Mouse (Mus musculus) lung, embryonic 15.5 days (tissue): ENCODE measurements around the gene Bves. TPM values are rescaled to one million over a fixed set of nuclear protein-coding genes. Genes with fewer than 3 reads are reported as not detected.

ENCODE experiments used
- ATAC-seq: fragments of 200-750 bp; cut with Nextera tagmentation; 2 replicates; pipeline ENCODE4 v1.8.0; 2017; ENCODE audit warnings: moderate number of reproducible peaks, borderline replicate concordance; ENCODE audit not compliant: low FRiP score, low TSS enrichment; ENCODE audit errors: extremely low read depth
- H3K27ac ChIP-seq: fragments of 300-500 bp; sonication (generic); 2 replicates; pipeline ENCODE4 v1.5.1; 2015; ENCODE audit warnings: moderate library complexity, mild to moderate bottlenecking, inconsistent platforms
- H3K27me3 ChIP-seq: fragments of 300-500 bp; sonication (generic); 2 replicates; pipeline ENCODE4 v1.6.1; 2015; ENCODE audit warnings: inconsistent platforms
- H3K36me3 ChIP-seq: fragments of 300-500 bp; sonication (generic); 2 replicates; pipeline ENCODE4 v1.6.1; 2015; ENCODE audit warnings: inconsistent platforms
- H3K4me1 ChIP-seq: fragments of 300-500 bp; sonication (generic); 2 replicates; pipeline ENCODE4 v1.6.1; 2015; ENCODE audit warnings: inconsistent platforms
- H3K4me2 ChIP-seq: fragments of 300-500 bp; sonication (generic); 2 replicates; pipeline ENCODE4 v1.6.1; 2015; ENCODE audit warnings: inconsistent platforms, mild to moderate bottlenecking, moderate library complexity
- H3K4me3 ChIP-seq: fragments of 300-500 bp; sonication (generic); 2 replicates; pipeline ENCODE4 v1.5.1; 2015; ENCODE audit warnings: mild to moderate bottlenecking, inconsistent platforms
- H3K9ac ChIP-seq: fragments of 300-500 bp; sonication (generic); 2 replicates; pipeline ENCODE4 v1.6.1; 2015; ENCODE audit warnings: inconsistent platforms
- H3K9me3 ChIP-seq: fragments of 300-500 bp; sonication (generic); 2 replicates; pipeline ENCODE4 v1.6.1; 2016; ENCODE audit warnings: inconsistent platforms
- WGBS: fragments of 180-500 bp; shearing (Covaris S2); methylation state at CpG from one replicate; pipeline ENCODE4 v1.1.7; 2015; 5-methylcytosine and 5-hydroxymethylcytosine counted together
- polyA plus RNA-seq: library from polyadenylated mRNA; unstranded; fragments of >200 nt; fragmentation: Nextera tagmentation; extraction: Ambion mirVana; gene quantifications from 2 replicates; pipeline ENCODE4 v1.2.1, GENCODE M21; 2015

Bves gene
- polyA plus RNA-seq, 1 experiment from 2014 or later = 2.7 TPM

DNA sequence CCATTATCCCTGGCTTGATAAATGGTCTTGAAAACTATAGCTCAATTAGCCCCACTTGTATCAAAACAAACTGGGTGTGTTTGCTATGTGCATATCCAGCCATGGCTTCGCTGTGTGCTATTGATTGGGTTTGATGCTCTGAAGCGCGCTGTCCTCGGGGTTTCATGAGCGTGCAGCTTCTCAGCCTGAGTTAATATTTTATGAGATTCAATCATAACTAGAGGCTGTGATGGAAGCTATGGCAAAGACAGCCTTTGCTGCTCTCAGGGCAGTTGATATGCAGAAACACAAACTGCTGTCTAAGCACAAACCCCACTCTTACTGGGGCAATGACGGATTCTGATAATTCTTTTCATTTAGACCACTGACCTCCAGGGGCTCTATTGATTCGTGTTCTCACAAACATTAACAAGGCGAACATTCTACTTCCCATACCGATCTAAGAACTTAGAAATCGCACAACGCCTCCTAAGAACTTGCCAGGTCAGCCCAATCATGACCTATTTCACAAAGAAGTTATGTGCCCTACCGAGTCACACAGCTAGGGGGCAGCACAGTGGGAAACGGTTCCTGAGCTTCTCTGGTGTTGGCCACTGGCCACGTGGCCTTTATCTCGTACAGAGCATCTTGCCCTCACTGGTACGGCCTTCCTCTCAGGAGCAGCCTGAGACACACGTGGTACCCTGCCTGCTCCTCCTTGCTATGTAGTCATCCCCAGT, 31.6 kb downstream of the Bves start:
- Histone ChIP-seq H3K36me3 (no peaks in the 10 kb centered on the region), H3K4me3 (no peak overlapping the region), H3K4me2 (no peak overlapping the region), H3K4me1 (no peaks in the 10 kb centered on the region), H3K27ac (no peak overlapping the region), H3K27me3 (no peaks in the 10 kb centered on the region), H3K9me3 (no peaks in the 10 kb centered on the region), H3K9ac (no peak overlapping the region)
- WGBS = 84% methylated on average over 17 of the region's 17 CpGs
- ATAC-seq = no peak; the same call in 1 of the 2 replicates

DNA sequence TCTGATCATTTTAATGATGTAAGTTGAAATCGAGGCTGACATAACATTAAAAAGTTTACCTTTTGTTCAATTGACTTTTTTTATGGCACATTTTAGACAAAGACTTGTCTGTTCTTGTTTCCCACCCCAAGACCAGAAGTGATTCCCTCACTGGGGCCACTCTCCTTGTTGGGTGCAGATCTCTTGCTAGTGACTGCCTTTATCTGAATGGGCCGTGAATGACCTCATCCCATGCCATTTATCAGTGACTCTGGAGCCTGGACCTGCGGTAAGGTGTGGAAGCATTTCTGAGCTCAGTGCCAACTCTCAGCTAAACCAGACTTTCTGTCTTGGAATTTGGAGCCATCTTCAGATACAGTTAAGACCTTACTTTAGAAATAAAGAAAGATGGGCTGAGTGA, 34.1 kb downstream of the Bves start:
- H3K9me3 ChIP-seq = no peaks in the 10 kb centered on the region
- H3K9ac ChIP-seq = no peak overlapping the region
- no peak overlapping the region for H3K27ac ChIP-seq
- H3K4me1 ChIP-seq = no peaks in the 10 kb centered on the region
- no peaks in the 10 kb centered on the region for H3K36me3 ChIP-seq
- no peak overlapping the region for H3K4me2 ChIP-seq
- no peak for ATAC-seq
- WGBS = 44% methylated on average over 3 of the region's 3 CpGs
- no peak overlapping the region for H3K4me3 ChIP-seq
- no peaks in the 10 kb centered on the region for H3K27me3 ChIP-seq

DNA sequence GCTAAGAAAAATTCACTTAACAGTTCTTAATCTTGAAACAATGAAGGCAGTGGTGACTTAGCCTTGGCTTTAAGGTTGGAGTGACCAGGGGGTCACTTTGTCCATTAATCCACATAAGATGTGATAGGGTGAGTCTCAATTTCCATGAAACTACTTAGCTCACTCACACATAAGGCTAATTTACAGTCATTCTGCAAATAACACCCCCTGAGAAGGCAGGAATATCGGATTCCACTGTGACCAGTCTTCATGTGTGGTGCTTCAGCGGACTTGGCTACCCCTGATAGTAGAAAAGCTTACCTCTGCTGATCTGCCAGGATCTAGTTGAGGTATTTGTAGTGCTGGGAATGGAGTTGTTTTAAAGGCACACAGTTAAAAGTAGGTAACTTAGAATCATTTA, 35.0 kb downstream of the Bves start:
- WGBS = 75% methylated on average over 2 of the region's 2 CpGs
- no peak for ATAC-seq
- Histone ChIP-seq H3K4me2 (no peak overlapping the region), H3K4me1 (no peaks in the 10 kb centered on the region), H3K36me3 (no peaks in the 10 kb centered on the region), H3K4me3 (no peak overlapping the region), H3K9me3 (no peaks in the 10 kb centered on the region), H3K27ac (no peak overlapping the region), H3K27me3 (no peaks in the 10 kb centered on the region), H3K9ac (no peak overlapping the region)

DNA sequence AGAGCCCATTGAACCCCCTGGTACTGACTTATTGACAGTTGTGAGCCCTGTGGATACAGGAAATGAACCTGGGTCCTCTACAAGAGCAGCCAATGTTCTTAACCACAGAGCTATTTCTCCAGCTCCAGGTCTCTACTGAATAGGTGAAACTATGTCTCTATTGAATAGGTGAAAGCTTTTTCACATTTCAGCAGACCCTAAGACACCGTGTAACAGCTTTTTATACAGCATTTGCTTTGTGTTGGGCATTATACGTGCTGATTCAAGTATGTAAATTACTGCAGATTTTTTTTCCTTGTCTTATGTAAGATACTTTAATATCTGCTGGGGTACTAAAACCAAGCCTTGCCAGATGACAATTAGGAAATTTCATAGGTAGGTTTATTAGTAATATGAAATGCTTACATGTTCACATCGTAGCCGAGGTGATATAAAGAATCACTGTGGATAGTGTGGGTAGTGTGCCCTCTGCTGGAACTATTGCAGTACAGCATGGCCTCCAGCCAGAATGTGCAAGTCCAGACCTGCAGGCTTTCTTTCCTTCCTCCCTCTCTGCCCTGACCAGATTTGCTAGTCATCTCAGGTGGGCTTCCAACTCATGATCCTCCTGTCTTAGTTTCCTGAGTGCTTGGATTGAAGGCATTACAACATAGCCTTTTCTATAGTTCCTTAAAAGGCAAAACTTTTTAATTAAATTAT, 37.6 kb downstream of the Bves start:
- no peaks in the 10 kb centered on the region for H3K36me3 ChIP-seq
- H3K27ac ChIP-seq = no peak overlapping the region
- H3K9me3 ChIP-seq = no peaks in the 10 kb centered on the region
- no peak overlapping the region for H3K9ac ChIP-seq
- H3K27me3 ChIP-seq = no peaks in the 10 kb centered on the region
- 40% methylated on average over 4 of the region's 4 CpGs for WGBS
- H3K4me1 ChIP-seq = no peaks in the 10 kb centered on the region
- ATAC-seq = no peak
- no peak overlapping the region for H3K4me2 ChIP-seq
- H3K4me3 ChIP-seq = no peak overlapping the region

DNA sequence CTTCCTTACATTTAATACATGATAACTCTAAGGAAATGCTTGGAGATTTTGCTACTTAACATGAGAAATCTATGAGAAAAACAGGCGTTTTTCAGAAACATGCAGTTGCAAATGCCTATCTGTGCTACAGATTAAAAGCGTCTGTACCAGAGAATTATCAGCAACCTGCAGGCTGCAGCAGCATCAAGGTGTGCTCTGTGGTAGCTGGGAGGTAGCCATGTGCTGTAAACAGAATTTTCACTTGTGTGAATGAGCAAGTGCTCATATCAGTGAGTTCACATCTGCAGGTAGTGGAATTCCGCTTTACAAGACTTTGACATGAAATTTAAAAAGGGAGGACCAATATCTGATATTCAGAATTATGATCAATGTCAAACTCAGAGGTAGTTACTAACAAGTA, 42.7 kb downstream of the Bves start:
- Histone ChIP-seq H3K27ac (no peak overlapping the region), H3K9ac (no peak overlapping the region), H3K4me1 (no peaks in the 10 kb centered on the region), H3K4me2 (no peak overlapping the region), H3K4me3 (no peak overlapping the region), H3K36me3 (no peaks in the 10 kb centered on the region), H3K9me3 (no peaks in the 10 kb centered on the region), H3K27me3 (no peaks in the 10 kb centered on the region)
- ATAC-seq = no peak
- 70% methylated on average over 3 of the region's 3 CpGs for WGBS

DNA sequence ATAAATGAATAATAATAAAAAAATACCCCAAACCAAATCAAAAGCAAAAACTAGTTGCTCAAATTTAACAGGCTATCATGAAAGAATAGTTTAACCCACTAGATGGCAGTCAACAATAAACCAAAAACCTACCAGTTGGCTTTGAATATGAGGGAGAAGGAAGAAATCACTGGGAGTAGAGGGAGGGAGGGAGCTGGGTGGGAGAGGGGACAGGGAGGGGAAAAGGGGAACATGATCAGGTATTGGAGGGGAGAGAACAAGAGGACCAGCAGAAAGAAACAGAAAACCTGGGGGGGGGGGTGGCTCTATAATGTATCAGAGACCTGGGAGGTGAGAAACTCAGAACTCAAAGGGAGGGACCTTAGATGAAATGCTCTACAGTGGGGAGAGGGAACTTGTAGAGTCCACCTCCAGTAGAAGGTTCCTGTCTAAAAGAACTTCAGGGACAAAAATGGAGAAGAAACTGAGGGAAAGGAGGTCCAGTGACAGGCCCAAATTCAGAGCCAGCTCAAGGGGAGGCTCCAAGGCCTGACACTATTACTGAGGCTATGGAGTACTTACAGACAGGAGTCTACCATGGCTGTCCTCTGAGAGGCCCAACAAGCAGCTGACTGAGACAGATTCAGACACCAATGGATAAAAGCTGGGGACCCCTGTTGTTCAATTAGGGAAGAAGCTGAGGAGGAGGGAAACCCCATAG, 46.5 kb downstream of the Bves start:
- ATAC-seq = no peak

DNA sequence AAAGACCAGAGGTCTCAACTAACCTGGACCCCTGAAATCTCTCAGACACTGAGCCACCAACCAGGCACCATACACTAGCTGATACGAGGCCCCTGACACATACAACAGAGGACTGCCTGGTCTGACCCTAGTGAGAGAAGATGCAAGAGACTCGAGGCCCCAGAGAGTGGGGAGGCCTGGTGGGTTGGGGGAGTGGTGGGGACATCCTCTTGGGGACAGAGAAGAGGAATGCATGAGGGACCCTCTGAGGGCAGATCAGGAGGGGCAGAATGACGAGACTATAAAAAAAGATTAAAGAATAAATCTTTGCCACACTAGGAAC, 47.0 kb downstream of the Bves start:
- no peaks in the 10 kb centered on the region for H3K9me3 ChIP-seq
- H3K4me3 ChIP-seq = no peak overlapping the region
- H3K27ac ChIP-seq = no peak overlapping the region
- H3K9ac ChIP-seq = no peak overlapping the region
- WGBS = 48% methylated on average over 3 of the region's 3 CpGs
- H3K4me1 ChIP-seq = no peaks in the 10 kb centered on the region
- H3K27me3 ChIP-seq = no peaks in the 10 kb centered on the region
- no peak for ATAC-seq
- no peaks in the 10 kb centered on the region for H3K36me3 ChIP-seq
- no peak overlapping the region for H3K4me2 ChIP-seq

More for the DNA sequence above, 46.5 kb downstream of the Bves start:
- Histone ChIP-seq H3K9me3 (no peaks in the 10 kb centered on the region), H3K27ac (no peak overlapping the region), H3K4me1 (no peaks in the 10 kb centered on the region), H3K4me3 (no peak overlapping the region), H3K36me3 (no peaks in the 10 kb centered on the region), H3K27me3 (no peaks in the 10 kb centered on the region), H3K9ac (no peak overlapping the region), H3K4me2 (no peak overlapping the region)

DNA sequence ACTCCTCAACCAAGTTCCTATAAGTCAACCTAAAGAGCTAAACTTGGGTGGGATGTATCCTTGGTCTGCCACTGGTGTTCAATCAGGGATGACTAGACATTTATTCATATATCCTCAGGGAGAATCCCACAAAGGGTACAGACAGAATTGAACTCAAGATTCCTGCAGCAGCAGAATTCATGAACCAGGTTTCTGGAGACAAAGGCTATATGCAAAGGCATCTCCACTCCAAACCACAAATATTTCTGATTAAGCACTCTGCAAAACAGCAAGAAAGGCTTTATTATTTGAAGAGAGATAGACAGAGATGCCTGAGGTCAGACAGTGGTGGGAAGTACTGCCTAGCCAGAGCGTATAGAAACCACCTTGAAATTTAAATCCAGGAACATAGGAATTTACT, 62.6 kb downstream of the Bves start:
- 67% methylated on average over 1 of the region's 1 CpGs for WGBS
- Histone ChIP-seq H3K4me2 (no peak overlapping the region), H3K27me3 (no peaks in the 10 kb centered on the region), H3K27ac (no peak overlapping the region), H3K9me3 (no peaks in the 10 kb centered on the region), H3K4me1 (no peaks in the 10 kb centered on the region), H3K9ac (no peak overlapping the region), H3K4me3 (no peak overlapping the region), H3K36me3 (no peaks in the 10 kb centered on the region)
- no peak for ATAC-seq

DNA sequence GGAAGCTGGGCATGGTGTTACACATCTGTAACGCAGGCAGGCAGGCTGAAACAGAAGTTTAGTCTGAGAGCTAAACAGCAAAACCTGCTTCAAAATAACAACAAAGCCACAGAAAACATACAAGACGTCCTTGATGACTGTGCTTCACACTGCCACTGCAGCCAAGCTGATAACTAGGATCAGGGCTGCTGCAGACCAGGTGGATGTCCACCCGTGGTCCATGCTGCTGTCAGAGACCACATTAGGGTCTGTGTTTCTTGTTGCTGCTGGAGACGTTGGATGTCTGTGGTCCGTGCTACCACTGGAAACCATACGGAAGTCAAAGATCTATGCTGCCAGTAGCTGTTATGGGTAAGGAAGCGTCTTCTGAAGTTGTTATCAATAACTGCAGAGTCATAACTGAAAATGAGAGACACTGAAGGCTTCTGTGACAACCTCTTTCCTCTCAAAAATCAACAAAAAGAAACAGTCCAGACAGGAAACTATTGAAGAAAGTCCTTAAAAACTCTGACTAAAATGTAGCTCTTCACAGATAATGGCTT, 64.2 kb downstream of the Bves start:
- Histone ChIP-seq H3K27me3 (no peaks in the 10 kb centered on the region), H3K4me1 (no peaks in the 10 kb centered on the region), H3K9me3 (no peaks in the 10 kb centered on the region), H3K4me3 (no peak overlapping the region), H3K27ac (no peak overlapping the region), H3K4me2 (no peak overlapping the region), H3K9ac (no peak overlapping the region), H3K36me3 (no peaks in the 10 kb centered on the region)
- ATAC-seq = no peak
- 55% methylated on average over 7 of the region's 7 CpGs for WGBS

DNA sequence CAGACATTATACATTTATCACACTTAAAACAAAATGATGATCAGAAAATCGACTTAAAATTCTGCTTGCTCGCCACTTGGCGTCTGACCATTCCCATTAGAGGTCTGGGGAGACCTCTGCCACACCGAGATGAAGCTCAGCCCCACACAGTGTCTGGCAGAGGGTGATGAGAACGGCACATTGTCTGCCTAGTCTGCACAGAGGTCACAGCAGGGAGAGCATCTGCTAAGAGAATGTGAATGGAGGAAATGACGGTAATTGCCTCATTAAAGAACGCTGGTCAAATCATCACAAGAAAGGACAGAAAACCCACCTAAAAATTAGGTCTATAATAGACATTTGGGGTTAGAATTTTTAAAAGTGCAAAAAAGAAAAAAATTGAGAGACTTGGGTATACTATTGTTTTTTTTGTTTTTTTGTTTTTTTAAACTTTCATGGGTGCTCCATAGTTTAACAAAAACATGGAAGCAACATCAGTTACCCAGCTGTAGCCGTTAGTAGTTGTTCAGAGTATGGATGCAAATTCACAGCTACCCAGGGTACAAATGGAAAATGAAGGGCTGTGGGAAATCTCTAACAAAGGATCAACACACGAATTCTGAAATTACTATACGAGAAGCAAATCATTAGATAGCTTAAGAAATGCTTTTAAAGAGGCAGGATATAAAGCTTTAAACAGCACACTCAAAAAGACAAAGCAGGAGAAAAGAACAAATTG, 75.2 kb downstream of the Bves start:
- no peak for ATAC-seq
- Histone ChIP-seq H3K4me3 (no peak overlapping the region), H3K4me1 (no peaks in the 10 kb centered on the region), H3K9me3 (no peaks in the 10 kb centered on the region), H3K27ac (no peak overlapping the region), H3K27me3 (no peaks in the 10 kb centered on the region), H3K36me3 (no peaks in the 10 kb centered on the region), H3K9ac (no peak overlapping the region), H3K4me2 (no peak overlapping the region)
- WGBS = 62% methylated on average over 10 of the region's 10 CpGs

DNA sequence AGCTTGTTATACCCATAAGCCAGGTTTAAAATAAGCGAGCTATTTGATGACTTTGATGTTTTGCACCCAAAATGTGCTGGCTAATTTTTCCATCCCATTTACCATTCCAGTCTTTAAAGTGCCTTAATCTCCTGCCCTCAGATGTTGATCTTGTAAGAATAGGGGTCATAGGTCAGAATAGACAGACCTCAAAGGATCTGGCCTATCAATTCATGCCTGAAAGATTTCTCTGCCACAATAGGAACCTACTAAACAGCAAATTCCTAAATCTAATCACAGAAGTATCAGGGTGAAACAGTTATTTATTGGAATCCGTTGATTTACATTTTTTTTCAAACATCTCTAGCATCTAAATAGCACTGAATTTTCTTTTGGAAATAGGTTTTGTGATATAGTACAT, 76.2 kb downstream of the Bves start:
- H3K9me3 ChIP-seq = no peaks in the 10 kb centered on the region
- H3K4me1 ChIP-seq = no peaks in the 10 kb centered on the region
- no peaks in the 10 kb centered on the region for H3K36me3 ChIP-seq
- no peak overlapping the region for H3K4me3 ChIP-seq
- H3K27ac ChIP-seq = no peak overlapping the region
- WGBS = 57% methylated on average over 2 of the region's 2 CpGs
- no peak overlapping the region for H3K4me2 ChIP-seq
- no peak for ATAC-seq
- H3K9ac ChIP-seq = no peak overlapping the region
- no peaks in the 10 kb centered on the region for H3K27me3 ChIP-seq

DNA sequence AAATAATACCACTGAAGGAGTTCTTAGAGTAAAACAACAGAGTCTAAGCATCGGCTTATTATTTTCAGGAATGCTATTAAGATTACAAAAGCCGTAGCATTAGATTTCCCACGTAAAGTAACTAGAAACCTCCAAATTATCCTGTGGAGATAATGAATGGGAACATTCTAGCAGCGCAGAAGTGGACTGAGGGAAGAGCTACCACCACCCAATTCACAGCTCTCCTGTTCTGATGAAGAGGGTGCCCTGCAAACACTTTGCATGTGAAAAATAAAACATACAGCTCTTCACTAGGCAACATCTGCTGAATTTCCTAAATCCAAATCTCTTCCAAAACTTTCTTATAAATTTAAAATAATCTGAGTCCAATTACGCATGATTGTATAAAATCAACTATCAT, 76.6 kb downstream of the Bves start:
- no peaks in the 10 kb centered on the region for H3K9me3 ChIP-seq
- H3K9ac ChIP-seq = no peak overlapping the region
- no peaks in the 10 kb centered on the region for H3K4me1 ChIP-seq
- H3K27me3 ChIP-seq = no peaks in the 10 kb centered on the region
- H3K36me3 ChIP-seq = no peaks in the 10 kb centered on the region
- H3K4me3 ChIP-seq = no peak overlapping the region
- H3K4me2 ChIP-seq = no peak overlapping the region
- WGBS = 77% methylated on average over 5 of the region's 5 CpGs
- no peak for ATAC-seq
- H3K27ac ChIP-seq = no peak overlapping the region
